Mouse (Mus musculus): Measurements from ENCODE around the gene Aff1. TPM values are rescaled to one million over a fixed set of nuclear protein-coding genes. Genes with fewer than 3 reads are reported as not detected.

Aff1 gene
- total and polyA plus RNA-seq, 2 experiments: 4.1 to 6.5 TPM

DNA sequence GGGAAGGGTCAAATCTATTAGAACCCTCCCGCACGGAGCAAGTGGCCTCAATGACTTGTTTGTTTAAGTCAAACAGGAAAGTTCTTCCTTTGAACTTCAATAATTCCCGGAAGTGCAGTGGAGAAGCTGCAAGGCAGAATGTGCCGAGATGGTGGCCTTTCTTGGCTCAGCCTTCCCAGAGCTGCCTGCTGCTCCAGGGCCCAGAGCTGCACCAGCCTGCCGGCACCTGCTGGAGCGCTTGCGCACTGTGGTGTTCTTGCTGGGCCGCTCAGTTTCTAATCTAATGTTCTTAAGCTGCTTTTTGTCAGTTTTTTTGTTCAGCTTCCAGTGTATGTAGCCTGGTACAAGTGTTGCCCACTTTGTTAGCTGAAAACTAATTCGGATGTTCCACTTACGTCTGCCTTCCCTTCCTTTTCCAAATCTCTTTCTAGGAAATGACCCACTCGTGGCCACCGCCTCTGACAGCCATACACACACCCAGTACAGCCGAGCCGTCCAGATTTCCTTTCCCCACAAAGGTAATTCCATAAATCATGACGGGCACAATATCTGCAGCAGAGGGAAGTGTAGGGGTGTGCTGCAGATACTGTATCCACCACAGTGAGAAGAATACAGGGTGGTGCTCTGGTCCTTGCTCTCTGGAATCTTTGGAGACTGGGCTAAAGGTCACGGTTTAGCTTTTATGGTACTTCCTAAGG, 122.5 kb downstream of the Aff1 start:
- Histone ChIP-seq H3K79me2 (ENCODE audit: control insufficient read depth, insufficient read depth, low read length) (peaks cover 5% of the 10 kb centered on the region; the same call in 1 of the 2 replicates), H3K27ac (replicated peaks; ENCODE audit: insufficient read depth, low read depth, low read length) (no peak overlapping the region), H3K4me3 (ENCODE audit: insufficient read depth, low read depth, low read length) (no peak overlapping the region), H3K9ac (ENCODE audit: low read depth, low read length) (no peak overlapping the region), H3K36me3 (ENCODE audit: control insufficient read depth, insufficient read depth, low read length) (peaks cover 3% of the 10 kb centered on the region; the same call in 1 of the 2 replicates), H3K27me3 (ENCODE audit: control insufficient read depth, insufficient read depth, low read length) (no peaks in the 10 kb centered on the region), H3K4me1 (ENCODE audit: control insufficient read depth, insufficient read depth, low read length) (peaks cover 9% of the 10 kb centered on the region)
- DNase-seq (ENCODE audit: extremely low read depth, low read depth, low spot score): peak; percentile 39
- whole genome bisulfite sequencing: 59% methylated on average over 16 of the region's 16 CpGs
- TF ChIP-seq POLR2A (IDR thresholded peaks at IDR 0.05; ENCODE audit: extremely low read depth, insufficient read depth, low read length): no peak
- TF ChIP-seq CTCF (IDR thresholded peaks at IDR 0.05; ENCODE audit: low read depth, low read length): no peak

DNA sequence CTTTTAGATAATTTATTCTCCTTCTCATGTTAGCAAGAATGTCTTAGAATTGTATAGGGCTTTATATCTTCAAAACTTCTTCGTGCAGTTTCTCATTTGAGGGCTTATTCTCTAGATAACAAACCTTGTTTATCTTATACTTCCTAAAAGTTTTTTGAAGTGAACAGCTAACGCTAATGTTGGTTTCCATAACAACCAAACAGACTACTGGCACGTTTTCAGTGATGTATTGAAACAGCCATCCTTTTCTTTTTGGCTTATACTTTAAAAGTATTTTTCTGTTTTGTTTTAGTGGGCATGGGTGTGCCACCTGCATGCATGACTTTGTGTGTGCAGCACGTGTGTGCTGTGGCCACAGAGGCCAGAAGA, 123.1 kb downstream of the Aff1 start:
- peaks cover 12% of the 10 kb centered on the region for H3K4me1 ChIP-seq (ENCODE audit: control insufficient read depth, insufficient read depth, low read length)
- WGBS: 45% methylated on average over 4 of the region's 4 CpGs
- peaks cover 3% of the 10 kb centered on the region; the same call in 1 of the 2 replicates for H3K79me2 ChIP-seq (ENCODE audit: control insufficient read depth, insufficient read depth, low read length)
- H3K27me3 ChIP-seq (ENCODE audit: control insufficient read depth, insufficient read depth, low read length): no peaks in the 10 kb centered on the region
- no peak overlapping the region for H3K27ac ChIP-seq (replicated peaks; ENCODE audit: insufficient read depth, low read depth, low read length)
- TF ChIP-seq POLR2A (IDR thresholded peaks at IDR 0.05; ENCODE audit: extremely low read depth, insufficient read depth, low read length) (no peak), CTCF (IDR thresholded peaks at IDR 0.05; ENCODE audit: low read depth, low read length) (no peak)
- DNase-seq (ENCODE audit: extremely low read depth, low read depth, low spot score): no peak
- peaks cover 3% of the 10 kb centered on the region; the same call in 1 of the 2 replicates for H3K36me3 ChIP-seq (ENCODE audit: control insufficient read depth, insufficient read depth, low read length)
- no peak overlapping the region for H3K9ac ChIP-seq (ENCODE audit: low read depth, low read length)
- H3K4me3 ChIP-seq (ENCODE audit: insufficient read depth, low read depth, low read length): no peak overlapping the region

DNA sequence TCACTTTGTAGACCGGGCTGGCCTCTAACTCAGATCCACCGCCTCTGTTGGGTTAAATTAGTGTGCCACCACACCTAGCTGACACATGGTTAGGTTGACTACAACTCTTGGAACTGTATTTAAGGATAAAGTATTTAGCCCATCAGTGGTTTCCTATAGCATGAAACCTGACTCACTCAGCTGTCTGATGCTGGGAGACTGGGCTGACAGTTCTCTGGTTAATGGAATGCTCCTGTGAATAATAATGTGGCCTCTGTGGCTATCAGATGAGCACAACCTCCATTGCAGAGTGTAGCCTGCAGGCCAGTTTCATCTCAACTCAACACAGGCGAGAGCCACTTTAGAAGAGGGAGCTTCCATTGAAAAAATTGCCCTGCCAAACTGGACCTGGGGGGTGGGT, 124.5 kb downstream of the Aff1 start:
- Histone ChIP-seq H3K4me1 (ENCODE audit: control insufficient read depth, insufficient read depth, low read length) (peaks cover 21% of the 10 kb centered on the region), H3K4me3 (ENCODE audit: insufficient read depth, low read depth, low read length) (no peak overlapping the region), H3K79me2 (ENCODE audit: control insufficient read depth, insufficient read depth, low read length) (no peaks in the 10 kb centered on the region; the same call in 1 of the 2 replicates), H3K27ac (replicated peaks; ENCODE audit: insufficient read depth, low read depth, low read length) (no peak overlapping the region), H3K27me3 (ENCODE audit: control insufficient read depth, insufficient read depth, low read length) (no peaks in the 10 kb centered on the region), H3K36me3 (ENCODE audit: control insufficient read depth, insufficient read depth, low read length) (no peaks in the 10 kb centered on the region), H3K9ac (ENCODE audit: low read depth, low read length) (no peak overlapping the region)
- no peak for DNase-seq (ENCODE audit: extremely low read depth, low read depth, low spot score)
- WGBS: 95% methylated on average over 3 of the region's 3 CpGs
- TF ChIP-seq CTCF (IDR thresholded peaks at IDR 0.05; ENCODE audit: low read depth, low read length): no peak
- TF ChIP-seq POLR2A (IDR thresholded peaks at IDR 0.05; ENCODE audit: extremely low read depth, insufficient read depth, low read length): no peak

DNA sequence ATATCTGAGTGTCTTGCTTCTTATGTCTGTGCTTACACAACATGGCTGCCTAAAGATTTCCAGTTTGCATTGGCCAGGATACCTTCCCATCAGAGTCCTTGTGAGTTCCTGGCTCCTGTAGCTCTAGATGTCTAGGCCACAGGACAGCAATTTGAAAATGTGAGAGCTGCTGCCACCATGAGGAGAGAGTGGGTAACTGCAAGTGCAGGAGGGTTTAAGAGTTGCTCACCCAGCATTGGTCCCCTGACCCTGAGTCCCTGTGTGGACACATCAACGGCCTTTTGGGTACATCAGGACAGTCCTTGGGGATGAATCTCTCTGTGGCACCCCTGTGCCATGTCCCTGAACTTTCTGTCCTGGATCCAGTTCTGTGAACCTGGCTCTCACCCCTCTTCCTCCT, 125.6 kb downstream of the Aff1 start:
- H3K79me2 ChIP-seq (ENCODE audit: control insufficient read depth, insufficient read depth, low read length): no peaks in the 10 kb centered on the region; the same call in 1 of the 2 replicates
- H3K36me3 ChIP-seq (ENCODE audit: control insufficient read depth, insufficient read depth, low read length): no peaks in the 10 kb centered on the region
- no peak overlapping the region for H3K4me3 ChIP-seq (ENCODE audit: insufficient read depth, low read depth, low read length)
- no peak for TF ChIP-seq POLR2A (IDR thresholded peaks at IDR 0.05; ENCODE audit: extremely low read depth, insufficient read depth, low read length)
- TF ChIP-seq CTCF (IDR thresholded peaks at IDR 0.05; ENCODE audit: low read depth, low read length): peak; percentile 85
- peaks cover 21% of the 10 kb centered on the region for H3K4me1 ChIP-seq (ENCODE audit: control insufficient read depth, insufficient read depth, low read length)
- H3K9ac ChIP-seq (ENCODE audit: low read depth, low read length): no peak overlapping the region
- H3K27me3 ChIP-seq (ENCODE audit: control insufficient read depth, insufficient read depth, low read length): no peaks in the 10 kb centered on the region
- DNase-seq (ENCODE audit: extremely low read depth, low read depth, low spot score): peak; percentile 76
- no peak overlapping the region for H3K27ac ChIP-seq (replicated peaks; ENCODE audit: insufficient read depth, low read depth, low read length)
- WGBS: 9% methylated on average over 1 of the region's 1 CpGs

DNA sequence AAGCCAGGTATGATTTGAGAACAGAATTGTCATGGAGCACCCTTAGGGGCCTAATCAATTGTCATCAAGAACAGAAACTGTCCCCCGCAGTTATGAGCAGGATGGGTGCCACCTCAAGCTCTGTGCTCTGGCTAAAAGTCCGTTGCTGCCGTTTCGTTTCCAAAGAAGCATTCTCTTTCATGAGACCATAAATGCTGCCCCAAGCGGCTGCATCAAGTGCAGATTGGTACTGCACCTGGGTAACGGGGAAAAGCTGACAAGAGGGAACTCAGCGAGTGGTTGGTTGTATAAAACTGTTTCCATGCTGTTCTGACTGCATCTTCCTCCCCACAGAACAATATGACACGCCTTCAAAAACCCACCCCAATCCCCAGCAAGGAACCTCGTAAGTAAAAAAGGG, 126.4 kb downstream of the Aff1 start:
- Histone ChIP-seq H3K4me1 (ENCODE audit: control insufficient read depth, insufficient read depth, low read length) (peaks cover 19% of the 10 kb centered on the region), H3K27ac (replicated peaks; ENCODE audit: insufficient read depth, low read depth, low read length) (no peak overlapping the region), H3K27me3 (ENCODE audit: control insufficient read depth, insufficient read depth, low read length) (no peaks in the 10 kb centered on the region), H3K4me3 (ENCODE audit: insufficient read depth, low read depth, low read length) (no peak overlapping the region), H3K9ac (ENCODE audit: low read depth, low read length) (no peak overlapping the region), H3K36me3 (ENCODE audit: control insufficient read depth, insufficient read depth, low read length) (no peaks in the 10 kb centered on the region), H3K79me2 (ENCODE audit: control insufficient read depth, insufficient read depth, low read length) (peaks cover 2% of the 10 kb centered on the region; the same call in 1 of the 2 replicates)
- TF ChIP-seq POLR2A (IDR thresholded peaks at IDR 0.05; ENCODE audit: extremely low read depth, insufficient read depth, low read length): no peak
- TF ChIP-seq CTCF (IDR thresholded peaks at IDR 0.05; ENCODE audit: low read depth, low read length): no peak
- DNase-seq (ENCODE audit: extremely low read depth, low read depth, low spot score): no peak
- WGBS: 96% methylated on average over 9 of the region's 9 CpGs

DNA sequence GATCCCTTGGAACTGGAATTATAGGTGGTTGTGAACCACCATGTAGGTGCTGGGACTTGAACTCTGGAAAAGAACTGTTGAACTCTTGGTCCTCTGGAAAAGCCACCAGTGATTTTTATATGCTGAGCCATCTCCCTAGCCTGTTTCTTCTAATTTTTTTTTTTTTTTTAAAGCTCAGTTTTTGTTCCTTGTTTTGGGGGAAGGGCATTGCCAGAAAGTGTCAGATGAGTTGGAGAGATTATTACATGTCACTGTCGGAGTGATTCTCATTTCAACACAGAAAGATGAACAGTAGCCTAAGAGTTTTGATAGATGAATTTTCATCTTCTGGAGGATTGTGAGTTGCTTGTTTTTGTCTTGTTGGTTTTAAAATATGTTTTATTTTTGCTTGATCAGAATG, 127.5 kb downstream of the Aff1 start:
- TF ChIP-seq POLR2A (IDR thresholded peaks at IDR 0.05; ENCODE audit: extremely low read depth, insufficient read depth, low read length): no peak
- no peak for TF ChIP-seq CTCF (IDR thresholded peaks at IDR 0.05; ENCODE audit: low read depth, low read length)
- Histone ChIP-seq H3K27ac (replicated peaks; ENCODE audit: insufficient read depth, low read depth, low read length) (no peak overlapping the region), H3K27me3 (ENCODE audit: control insufficient read depth, insufficient read depth, low read length) (no peaks in the 10 kb centered on the region), H3K4me1 (ENCODE audit: control insufficient read depth, insufficient read depth, low read length) (peaks cover 12% of the 10 kb centered on the region), H3K36me3 (ENCODE audit: control insufficient read depth, insufficient read depth, low read length) (peaks cover 2% of the 10 kb centered on the region; the same call in 1 of the 2 replicates), H3K4me3 (ENCODE audit: insufficient read depth, low read depth, low read length) (no peak overlapping the region), H3K79me2 (ENCODE audit: control insufficient read depth, insufficient read depth, low read length) (peaks cover 2% of the 10 kb centered on the region; the same call in 1 of the 2 replicates), H3K9ac (ENCODE audit: low read depth, low read length) (no peak overlapping the region)
- no peak for DNase-seq (ENCODE audit: extremely low read depth, low read depth, low spot score)
- 72% methylated on average over 1 of the region's 1 CpGs for WGBS

Data from liver, adult 2 months (tissue).